Mouse (Mus musculus): ENCODE results near the gene Btc.

Gene Btc

GRCm38 (mm10) chr5:91402339-91403211, at the start of gene Btc:
Gene Btc, minus strand, starts transcription at chr5:91402994.
- peak; percentile 22 for DNase-seq (ENCODE audit: low read depth, low spot score)
- H3K36me3 ChIP-seq (ENCODE audit: control insufficient read depth, insufficient read depth, low read length, poor library complexity, severe bottlenecking): no peaks in the 10 kb centered on the region

GRCm38 (mm10) chr5:91444981-91445517, 42.3 kb upstream of the Btc start:
- Histone ChIP-seq H3K36me3 (ENCODE audit: control insufficient read depth, insufficient read depth, low read length, poor library complexity, severe bottlenecking) (no peaks in the 10 kb centered on the region), H3K27me3 (ENCODE audit: control insufficient read depth, insufficient read depth, low read length, poor library complexity, severe bottlenecking) (no peaks in the 10 kb centered on the region)
- no peak for DNase-seq (ENCODE audit: low read depth, low spot score)

More at GRCm38 (mm10) chr5:91402339-91403211, at the start of gene Btc:
- H3K27me3 ChIP-seq (ENCODE audit: control insufficient read depth, insufficient read depth, low read length, poor library complexity, severe bottlenecking): no peaks in the 10 kb centered on the region

GRCm38 (mm10) chr5:91436563-91436962, 33.8 kb upstream of the Btc start:
- no peak for DNase-seq (ENCODE audit: low read depth, low spot score)
- Histone ChIP-seq H3K27me3 (ENCODE audit: control insufficient read depth, insufficient read depth, low read length, poor library complexity, severe bottlenecking) (no peaks in the 10 kb centered on the region), H3K36me3 (ENCODE audit: control insufficient read depth, insufficient read depth, low read length, poor library complexity, severe bottlenecking) (no peaks in the 10 kb centered on the region)

- no peaks in the 10 kb centered on the region for H3K27me3 ChIP-seq (ENCODE audit: control insufficient read depth, insufficient read depth, low read length, poor library complexity, severe bottlenecking)
- no peak for DNase-seq (ENCODE audit: low read depth, low spot score)
- H3K36me3 ChIP-seq (ENCODE audit: control insufficient read depth, insufficient read depth, low read length, poor library complexity, severe bottlenecking): no peaks in the 10 kb centered on the region
These were observed 32.2 kb upstream of the Btc start for GRCm38 (mm10) chr5:91434723-91435658.

GRCm38 (mm10) chr5:91428547-91428946, 25.8 kb upstream of the Btc start:
- no peaks in the 10 kb centered on the region for H3K36me3 ChIP-seq (ENCODE audit: control insufficient read depth, insufficient read depth, low read length, poor library complexity, severe bottlenecking)
- no peaks in the 10 kb centered on the region for H3K27me3 ChIP-seq (ENCODE audit: control insufficient read depth, insufficient read depth, low read length, poor library complexity, severe bottlenecking)
- DNase-seq (ENCODE audit: low read depth, low spot score): no peak

- Histone ChIP-seq H3K27me3 (ENCODE audit: control insufficient read depth, insufficient read depth, low read length, poor library complexity, severe bottlenecking) (no peaks in the 10 kb centered on the region), H3K36me3 (ENCODE audit: control insufficient read depth, insufficient read depth, low read length, poor library complexity, severe bottlenecking) (no peaks in the 10 kb centered on the region)
- DNase-seq (ENCODE audit: low read depth, low spot score): no peak
These were observed 11.0 kb upstream of the Btc start for GRCm38 (mm10) chr5:91413814-91414213.

- no peaks in the 10 kb centered on the region for H3K27me3 ChIP-seq (ENCODE audit: control insufficient read depth, insufficient read depth, low read length, poor library complexity, severe bottlenecking)
- DNase-seq (ENCODE audit: low read depth, low spot score): no peak
These were observed 1.5 kb upstream of the Btc start for GRCm38 (mm10) chr5:91404263-91404662.

GRCm38 (mm10) chr5:91403281-91403680, 487 bp upstream of the Btc start:
- Histone ChIP-seq H3K36me3 (ENCODE audit: control insufficient read depth, insufficient read depth, low read length, poor library complexity, severe bottlenecking) (no peaks in the 10 kb centered on the region), H3K27me3 (ENCODE audit: control insufficient read depth, insufficient read depth, low read length, poor library complexity, severe bottlenecking) (no peaks in the 10 kb centered on the region)
- no peak for DNase-seq (ENCODE audit: low read depth, low spot score)

More at GRCm38 (mm10) chr5:91404263-91404662, 1.5 kb upstream of the Btc start:
- no peaks in the 10 kb centered on the region for H3K36me3 ChIP-seq (ENCODE audit: control insufficient read depth, insufficient read depth, low read length, poor library complexity, severe bottlenecking)

- H3K27me3 ChIP-seq (ENCODE audit: control insufficient read depth, insufficient read depth, low read length, poor library complexity, severe bottlenecking): no peaks in the 10 kb centered on the region
- H3K36me3 ChIP-seq (ENCODE audit: control insufficient read depth, insufficient read depth, low read length, poor library complexity, severe bottlenecking): no peaks in the 10 kb centered on the region
- no peak for DNase-seq (ENCODE audit: low read depth, low spot score)
These were observed 2.2 kb downstream of the Btc start for GRCm38 (mm10) chr5:91400493-91401096.

GRCm38 (mm10) chr5:91375467-91375866, 27.3 kb downstream of the Btc start:
- Histone ChIP-seq H3K27me3 (ENCODE audit: control insufficient read depth, insufficient read depth, low read length, poor library complexity, severe bottlenecking) (no peaks in the 10 kb centered on the region), H3K36me3 (ENCODE audit: control insufficient read depth, insufficient read depth, low read length, poor library complexity, severe bottlenecking) (no peaks in the 10 kb centered on the region)
- DNase-seq (ENCODE audit: low read depth, low spot score): no peak

GRCm38 (mm10) chr5:91368061-91368565, 34.7 kb downstream of the Btc start:
- Histone ChIP-seq H3K36me3 (ENCODE audit: control insufficient read depth, insufficient read depth, low read length, poor library complexity, severe bottlenecking) (no peaks in the 10 kb centered on the region), H3K27me3 (ENCODE audit: control insufficient read depth, insufficient read depth, low read length, poor library complexity, severe bottlenecking) (no peaks in the 10 kb centered on the region)
- DNase-seq (ENCODE audit: low read depth, low spot score): no peak

GRCm38 (mm10) chr5:91366925-91367324, 35.9 kb downstream of the Btc start:
- no peaks in the 10 kb centered on the region for H3K27me3 ChIP-seq (ENCODE audit: control insufficient read depth, insufficient read depth, low read length, poor library complexity, severe bottlenecking)
- no peak for DNase-seq (ENCODE audit: low read depth, low spot score)
- no peaks in the 10 kb centered on the region for H3K36me3 ChIP-seq (ENCODE audit: control insufficient read depth, insufficient read depth, low read length, poor library complexity, severe bottlenecking)

GRCm38 (mm10) chr5:91363274-91363991, 39.4 kb downstream of the Btc start:
- Histone ChIP-seq H3K27me3 (ENCODE audit: control insufficient read depth, insufficient read depth, low read length, poor library complexity, severe bottlenecking) (no peaks in the 10 kb centered on the region), H3K36me3 (ENCODE audit: control insufficient read depth, insufficient read depth, low read length, poor library complexity, severe bottlenecking) (no peaks in the 10 kb centered on the region)
- no peak for DNase-seq (ENCODE audit: low read depth, low spot score)

- H3K27me3 ChIP-seq (ENCODE audit: control insufficient read depth, insufficient read depth, low read length, poor library complexity, severe bottlenecking): no peaks in the 10 kb centered on the region
- no peaks in the 10 kb centered on the region for H3K36me3 ChIP-seq (ENCODE audit: control insufficient read depth, insufficient read depth, low read length, poor library complexity, severe bottlenecking)
- no peak for DNase-seq (ENCODE audit: low read depth, low spot score)
These were observed 50.1 kb downstream of the Btc start for GRCm38 (mm10) chr5:91352645-91353044.
